ENCODE assay signal across 8 mouse cellular contexts in genomic region chr7:48908521-48909341, GRCm38 (mm10). TPM values are rescaled to one million over a fixed set of nuclear protein-coding genes. Genes with fewer than 3 reads are reported as not detected.
DNase-seq lines count a peak whose midpoint lies in the region; ATAC-seq and TF ChIP-seq lines count a peak whose summit lies in the region.

TSS of gene Nav2 (plus strand) at chr7:48908716.

- no peak for DNase-seq in neural tube, embryonic 11.5 days (ENCODE audit: low spot score)
- DNase-seq in neural tube, embryonic 10.5 days (ENCODE audit: extremely low spot score, low spot score) = no peak
- no peak for DNase-seq in heart, postnatal 4 days
- no peak for DNase-seq in liver, embryonic 13.5 days
- no peak for DNase-seq in cerebellum, adult 9-11 months
- no peak for DNase-seq in spleen, postnatal 4 days (ENCODE audit: low spot score in 2 of 2)

- no peak for TF ChIP-seq CTCF in small intestine, adult 2 months (IDR thresholded peaks at IDR 0.05; ENCODE audit: extremely low read depth, insufficient read length, insufficient replicate concordance, low read depth, low read length)

- no peaks in the 10 kb centered on the region for H3K4me1 ChIP-seq in neural tube, embryonic 11.5 days (ENCODE audit: control insufficient read depth, insufficient read depth, low read length)
- H3K4me1 ChIP-seq in embryonic facial prominence, embryonic 15.5 days = peaks cover 22% of the 10 kb centered on the region
- H3K4me1 ChIP-seq in liver, embryonic 13.5 days (replicated peaks) = peaks cover 10% of the 10 kb centered on the region
- peaks cover 4% of the 10 kb centered on the region; the same call in 1 of the 2 replicates for H3K4me1 ChIP-seq in small intestine, adult 2 months (ENCODE audit: control insufficient read depth, insufficient read depth, insufficient read length, low read length)

- H3K27ac ChIP-seq in neural tube, embryonic 11.5 days (ENCODE audit: low read depth, low read length) = no peak within 1 kb of the TSS
- H3K27ac ChIP-seq in embryonic facial prominence, embryonic 15.5 days (replicated peaks) = peak within 1 kb of the TSS; percentile 40; the same call in 1 of the 2 replicates
- peak within 1 kb of the TSS; percentile 51 for H3K27ac ChIP-seq in liver, embryonic 13.5 days
- peak within 1 kb of the TSS; percentile 80 for H3K27ac ChIP-seq in small intestine, adult 2 months (ENCODE audit: insufficient read depth, low read depth, low read length)

- TF ChIP-seq POLR2A in small intestine, adult 2 months (IDR thresholded peaks at IDR 0.05; ENCODE audit: low read depth, low read length) = no peak

- H3K27me3 ChIP-seq in neural tube, embryonic 11.5 days (ENCODE audit: control insufficient read depth, insufficient read depth, low read length) = no peaks in the 10 kb centered on the region
- H3K27me3 ChIP-seq in embryonic facial prominence, embryonic 15.5 days = no peaks in the 10 kb centered on the region
- H3K27me3 ChIP-seq in liver, embryonic 13.5 days = no peaks in the 10 kb centered on the region
- no peaks in the 10 kb centered on the region for H3K27me3 ChIP-seq in small intestine, adult 2 months (ENCODE audit: control insufficient read depth, insufficient read depth, low read length)

- H3K9ac ChIP-seq in neural tube, embryonic 11.5 days (ENCODE audit: low read length) = no peak within 1 kb of the TSS
- no peak within 1 kb of the TSS for H3K9ac ChIP-seq in embryonic facial prominence, embryonic 15.5 days
- no peak within 1 kb of the TSS for H3K9ac ChIP-seq in liver, embryonic 13.5 days

- no peak for ATAC-seq in neural tube, embryonic 11.5 days (ENCODE audit: insufficient read depth, low FRiP score, low TSS enrichment)
- ATAC-seq in embryonic facial prominence, embryonic 15.5 days (ENCODE audit: insufficient number of reproducible peaks, low FRiP score, low TSS enrichment, low read depth) = no peak
- ATAC-seq in liver, embryonic 13.5 days (ENCODE audit: low read depth) = peak; percentile 58; the same call in 1 of the 2 replicates

- H3K9me3 ChIP-seq in neural tube, embryonic 11.5 days (ENCODE audit: control insufficient read depth, low read length) = no peaks in the 10 kb centered on the region
- no peaks in the 10 kb centered on the region for H3K9me3 ChIP-seq in embryonic facial prominence, embryonic 15.5 days (replicated peaks)
- no peaks in the 10 kb centered on the region for H3K9me3 ChIP-seq in liver, embryonic 13.5 days (replicated peaks)

- H3K4me3 ChIP-seq in neural tube, embryonic 11.5 days (ENCODE audit: low read depth, low read length) = no peak within 1 kb of the TSS
- no peak within 1 kb of the TSS for H3K4me3 ChIP-seq in embryonic facial prominence, embryonic 15.5 days (replicated peaks)
- no peak within 1 kb of the TSS for H3K4me3 ChIP-seq in liver, embryonic 13.5 days (replicated peaks)
- H3K4me3 ChIP-seq in small intestine, adult 2 months (ENCODE audit: low read depth, low read length) = no peak within 1 kb of the TSS

- no peaks in the 10 kb centered on the region for H3K36me3 ChIP-seq in neural tube, embryonic 11.5 days (ENCODE audit: control insufficient read depth, insufficient read depth, low read length)
- no peaks in the 10 kb centered on the region for H3K36me3 ChIP-seq in embryonic facial prominence, embryonic 15.5 days
- no peaks in the 10 kb centered on the region for H3K36me3 ChIP-seq in liver, embryonic 13.5 days
- no peaks in the 10 kb centered on the region for H3K36me3 ChIP-seq in small intestine, adult 2 months (ENCODE audit: control insufficient read depth, insufficient read depth, low read length)

- no peak within 1 kb of the TSS for H3K4me2 ChIP-seq in neural tube, embryonic 11.5 days (ENCODE audit: low read depth)
- H3K4me2 ChIP-seq in embryonic facial prominence, embryonic 15.5 days (replicated peaks) = no peak within 1 kb of the TSS; the same call in 1 of the 2 replicates
- H3K4me2 ChIP-seq in liver, embryonic 13.5 days = no peak within 1 kb of the TSS

- WGBS in neural tube, embryonic 11.5 days = 72% methylated on average over 8 of the region's 8 CpGs
- 55% methylated on average over 8 of the region's 8 CpGs for WGBS in embryonic facial prominence, embryonic 15.5 days
- WGBS in liver, embryonic 13.5 days (ENCODE audit: insufficient replicate concordance) = 18% methylated on average over 8 of the region's 8 CpGs
- 53% methylated on average over 8 of the region's 8 CpGs for WGBS in small intestine, adult 2 months

RNA-seq across cellular contexts. Expression of gene Nav2, which starts in this region (rescaled TPM):
- polyA plus RNA-seq in neural tube, embryonic 11.5 days (2014; fragmentation: Nextera tagmentation; extraction: Ambion mirVana) = 15.9 and 19.2 TPM in 2 replicates
- polyA plus RNA-seq in embryonic facial prominence, embryonic 15.5 days (2015; fragmentation: Nextera tagmentation; extraction: Ambion mirVana) = 22.1 and 23.4 TPM in 2 replicates
- total RNA-seq in heart, postnatal 4 days (2021) = 100 to 1,000 TPM; 106 to 112 TPM
- 1.8 and 1.9 TPM in 2 replicates for polyA plus RNA-seq in liver, embryonic 13.5 days (2015; fragmentation: Nextera tagmentation; extraction: Ambion mirVana)
- polyA plus RNA-seq in small intestine, adult 2 months (2012; rRNA removed) = 6.4 and 8.5 TPM in 2 replicates
